17 mouse cellular contexts compared by ENCODE assay signal in genomic region chr1:138995621-138996380, GRCm38 (mm10). TPM values are rescaled to one million over a fixed set of nuclear protein-coding genes. Genes with fewer than 3 reads are reported as not detected.
DNase-seq lines count a peak whose midpoint lies in the region; ATAC-seq and TF ChIP-seq lines count a peak whose summit lies in the region.
"Had no signal": no experiment of that assay in that cellular context is flagged by ENCODE, and none has a peak within 500 bp of the region (broad histone marks: within the 10 kb centered on the region; RNA-seq: fewer than 3 reads in every experiment).

No protein-coding gene starts in this region.

- H3K36me3 ChIP-seq in testis, adult 2 months (ENCODE audit: control insufficient read depth, insufficient read depth, low read length) = no peaks in the 10 kb centered on the region
- H3K36me3 ChIP-seq in kidney, embryonic 15.5 days = no peaks in the 10 kb centered on the region
- no peaks in the 10 kb centered on the region for H3K36me3 ChIP-seq in hindbrain, embryonic 11.5 days (ENCODE audit: control insufficient read depth, insufficient read depth, low read length)
- H3K36me3 ChIP-seq: forebrain, embryonic 12.5 days; hindbrain, embryonic 15.5 days had no signal

- peak overlapping the region; percentile 10 for H3K4me3 ChIP-seq in testis, adult 2 months (ENCODE audit: control insufficient read depth, low read depth, low read length)
- no peak overlapping the region for H3K4me3 ChIP-seq in kidney, embryonic 15.5 days (replicated peaks)
- no peak overlapping the region for H3K4me3 ChIP-seq in hindbrain, embryonic 11.5 days (ENCODE audit: low read depth, low read length)
- H3K4me3 ChIP-seq: embryonic facial prominence, embryonic 13.5 days; forebrain, embryonic 12.5 days; hindbrain, embryonic 15.5 days had no signal

- intact Hi-C loops in left cerebral cortex, postnatal 25 days (cut with DNase I) = no loop called here
- intact Hi-C loops in heart, postnatal 25 days (cut with DNase I) = no loop called here

- TF ChIP-seq CTCF in testis, adult 2 months (IDR thresholded peaks at IDR 0.05; ENCODE audit: control insufficient read depth, insufficient read depth, insufficient replicate concordance, low read depth, low read length) = no peak

- no peak overlapping the region for H3K27ac ChIP-seq in testis, adult 2 months (ENCODE audit: control insufficient read depth, insufficient read depth, low read depth, low read length)
- no peak overlapping the region for H3K27ac ChIP-seq in kidney, embryonic 15.5 days
- H3K27ac ChIP-seq in hindbrain, embryonic 11.5 days (ENCODE audit: low read depth, low read length) = no peak overlapping the region
- H3K27ac ChIP-seq: embryonic facial prominence, embryonic 13.5 days; forebrain, embryonic 12.5 days; hindbrain, embryonic 15.5 days had no signal

- TF ChIP-seq POLR2A in testis, adult 2 months (IDR thresholded peaks at IDR 0.05; ENCODE audit: control insufficient read depth, low read depth, low read length) = no peak

- no peak for DNase-seq in frontal cortex, postnatal 14 days (ENCODE audit: low spot score in 2 of 2)
- DNase-seq in testis, postnatal 14 days (ENCODE audit: low spot score) = no peak
- DNase-seq in left cerebral cortex, postnatal 25 days (ENCODE audit: low spot score in 2 of 2) = peak; percentile 46 to 90
- DNase-seq in heart, postnatal 25 days (ENCODE audit: low spot score) = no peak
- DNase-seq in hindbrain, embryonic 11.5 days (ENCODE audit: low spot score) = no peak
- DNase-seq: B cell, adult 2 months; cerebellum, adult 11 months; cerebellum, postnatal 36 days; heart, adult 11 months; kidney, adult 2 months; lung, embryonic 14.5 days had no signal

- ATAC-seq in frontal cortex, adult (ENCODE audit: low TSS enrichment) = peak; percentile 92
- no peak for ATAC-seq in kidney, embryonic 15.5 days (replicated peaks; ENCODE audit: low FRiP score)
- no peak for ATAC-seq in hindbrain, embryonic 11.5 days (ENCODE audit: low FRiP score)

- no peak overlapping the region for H3K4me2 ChIP-seq in kidney, embryonic 15.5 days
- H3K4me2 ChIP-seq in hindbrain, embryonic 11.5 days (replicated peaks; ENCODE audit: low read depth, low read length) = no peak overlapping the region
- H3K4me2 ChIP-seq: embryonic facial prominence, embryonic 13.5 days; forebrain, embryonic 12.5 days; hindbrain, embryonic 15.5 days; lung, embryonic 14.5 days had no signal

- H3K4me1 ChIP-seq in testis, adult 2 months (ENCODE audit: control insufficient read depth, insufficient read depth, low read length) = no peaks in the 10 kb centered on the region
- 0 out of 2 replicates have a peak, but pooled peaks cover 3% of the 10 kb centered on the region for H3K4me1 ChIP-seq in kidney, embryonic 15.5 days
- H3K4me1 ChIP-seq in hindbrain, embryonic 11.5 days (replicated peaks; ENCODE audit: control insufficient read depth, insufficient read depth, low read length) = no peaks in the 10 kb centered on the region; the same call in 1 of the 2 replicates

- 82% methylated on average over 6 of the region's 6 CpGs for WGBS in kidney, embryonic 15.5 days
- 89% methylated on average over 6 of the region's 6 CpGs for WGBS in hindbrain, embryonic 11.5 days

- H3K9ac ChIP-seq in kidney, embryonic 15.5 days = no peak overlapping the region
- no peak overlapping the region for H3K9ac ChIP-seq in hindbrain, embryonic 11.5 days (ENCODE audit: low read depth, low read length)
- H3K9ac ChIP-seq: embryonic facial prominence, embryonic 13.5 days; forebrain, embryonic 12.5 days; hindbrain, embryonic 15.5 days; lung, embryonic 14.5 days had no signal

- H3K27me3 ChIP-seq in testis, adult 2 months (ENCODE audit: control insufficient read depth, insufficient read depth, low read length) = no peaks in the 10 kb centered on the region
- no peaks in the 10 kb centered on the region for H3K27me3 ChIP-seq in kidney, embryonic 15.5 days
- no peaks in the 10 kb centered on the region for H3K27me3 ChIP-seq in hindbrain, embryonic 11.5 days (ENCODE audit: control insufficient read depth, insufficient read depth, low read length)
- H3K27me3 ChIP-seq: embryonic facial prominence, embryonic 13.5 days; forebrain, embryonic 12.5 days; hindbrain, embryonic 15.5 days had no signal

- H3K9me3 ChIP-seq in kidney, embryonic 15.5 days (replicated peaks) = no peaks in the 10 kb centered on the region
- no peaks in the 10 kb centered on the region for H3K9me3 ChIP-seq in hindbrain, embryonic 11.5 days (ENCODE audit: control insufficient read depth, low read length)
- H3K9me3 ChIP-seq: embryonic facial prominence, embryonic 13.5 days; forebrain, embryonic 12.5 days; hindbrain, embryonic 15.5 days had no signal

RNA-seq across cellular contexts. Expression of gene Dennd1b, which starts 32.6 kb away (rescaled TPM):
- polyA plus RNA-seq in testis, adult 2 months (2012; rRNA removed) = 5.6 and 5.8 TPM in 2 replicates
- 10 to 100 TPM; 28.5 to 30.5 TPM for total RNA-seq in left cerebral cortex, postnatal 25 days (2021)
- polyA plus RNA-seq in kidney, embryonic 15.5 days (2015; fragmentation: Nextera tagmentation; extraction: Ambion mirVana) = 8.2 and 10.4 TPM in 2 replicates
- 10 to 100 TPM; 22.6 to 23.2 TPM for total RNA-seq in heart, postnatal 25 days (2021)
- 13.1 and 14.7 TPM in 2 replicates for polyA plus RNA-seq in hindbrain, embryonic 11.5 days (2014; fragmentation: Nextera tagmentation; extraction: Ambion mirVana)

Comparison
In these comparisons a context has a peak if more than half of its experiments do, and no peak if none do; other contexts are left out.
1. DNase-seq: peak in left cerebral cortex, postnatal 25 days (2 of 2); none in frontal cortex, postnatal 14 days (0 of 2), testis, postnatal 14 days (single experiment), heart, postnatal 25 days (single experiment) and hindbrain, embryonic 11.5 days (single experiment).